Mouse (Mus musculus): ENCODE results near the gene Gm9767. TPM values are rescaled to one million over a fixed set of nuclear protein-coding genes. Genes with fewer than 3 reads are reported as not detected.

The Gm9767 gene
- total and polyA plus RNA-seq, 3 experiments: not detected

- DNase-seq (ENCODE audit: extremely low read depth): no peak
- H3K4me2 ChIP-seq (ENCODE audit: insufficient read depth, low read depth, poor library complexity, severe bottlenecking): peak overlapping the region; percentile 83
- dilution Hi-C loops (cut with MboI; ENCODE audit: extremely low pct_ligation_motif_present, extremely low pct_unique_long_range_greater_than_20kb, low sequenced_read_pairs): no loop called here
- H3K27me3 ChIP-seq (replicated peaks): no peaks in the 10 kb centered on the region
- no peak overlapping the region for H3K9ac ChIP-seq (ENCODE audit: insufficient read depth, low read depth)
- H3K79me2 ChIP-seq (replicated peaks; ENCODE audit: control insufficient read depth, extremely low read depth, insufficient read depth, poor library complexity, severe bottlenecking): no peaks in the 10 kb centered on the region
- no peaks in the 10 kb centered on the region for H3K36me3 ChIP-seq (replicated peaks in 1 of 2; ENCODE audit: control insufficient read depth in 1 of 2, insufficient read depth in 1 of 2, low read length in 1 of 2)
- 0 out of 2 replicates have a peak, but pooled peaks have one; percentile 4 for TF ChIP-seq BHLHE40 (IDR thresholded peaks at IDR 0.05; ENCODE audit: low read depth, low read length)
- no peak for TF ChIP-seq TBP (conservative IDR thresholded peaks at IDR 0.05; ENCODE audit: low read depth, low read length)
- peak; percentile 27; the same call in 1 of the 2 replicates for TF ChIP-seq EP300 (IDR thresholded peaks at IDR 0.05; ENCODE audit: low read length)
- peak; percentile 27; the same call in 1 of the 2 replicates for TF ChIP-seq ETS1 (conservative IDR thresholded peaks at IDR 0.05; ENCODE audit: low read depth, low read length)
- TF ChIP-seq MYC (IDR thresholded peaks at IDR 0.05; ENCODE audit: low read depth, low read length): no peak
- TF ChIP-seq MAX (IDR thresholded peaks at IDR 0.05; ENCODE audit: low read length): no peak
- TF ChIP-seq TCF12 (IDR thresholded peaks at IDR 0.05; ENCODE audit: low read depth, low read length): no peak
- no peak overlapping the region for H3K27ac ChIP-seq (ENCODE audit: insufficient read depth, low read depth)
- peaks cover 0 to 4% of the 10 kb centered on the region in 2 experiments; a peak in 1 of 4 replicates for H3K4me1 ChIP-seq (ENCODE audit: control insufficient read depth in 1 of 2, insufficient read depth in 2 of 2)
- no peaks in the 10 kb centered on the region for H3K9me3 ChIP-seq (replicated peaks; ENCODE audit: low read length)
- in situ Hi-C loops (cut with MboI; ENCODE audit: low pct_ligation_motif_present, low pct_unique_long_range_greater_than_20kb, low sequenced_read_pairs): no loop called here
- H3K4me3 ChIP-seq (replicated peaks in 1 of 3; ENCODE audit: low read depth in 2 of 3, low read length in 2 of 3, poor library complexity in 1 of 3): peak overlapping the region in 1 of 3 experiments; percentile 18
These were observed 15.0 kb upstream of the Gm9767 start for GRCm38 (mm10) chr10:26063071-26063470.

GRCm38 (mm10) chr10:26071986-26072385 lies 6.1 kb upstream of the Gm9767 start:
- H3K9me3 ChIP-seq (replicated peaks; ENCODE audit: low read length): no peaks in the 10 kb centered on the region
- H3K27me3 ChIP-seq (replicated peaks): no peaks in the 10 kb centered on the region
- no peaks in the 10 kb centered on the region for H3K79me2 ChIP-seq (replicated peaks; ENCODE audit: control insufficient read depth, extremely low read depth, insufficient read depth, poor library complexity, severe bottlenecking)
- no peak overlapping the region for H3K9ac ChIP-seq (ENCODE audit: insufficient read depth, low read depth)
- no peak overlapping the region for H3K27ac ChIP-seq (ENCODE audit: insufficient read depth, low read depth)
- no peak overlapping the region for H3K4me3 ChIP-seq (replicated peaks in 1 of 3; ENCODE audit: low read depth in 2 of 3, low read length in 2 of 3, poor library complexity in 1 of 3)
- no peak for TF ChIP-seq RAD21 (IDR thresholded peaks at IDR 0.05; ENCODE audit: low read depth, low read length)
- TF ChIP-seq UBTF (IDR thresholded peaks at IDR 0.05; ENCODE audit: low read depth, low read length): no peak
- TF ChIP-seq MXI1 (IDR thresholded peaks at IDR 0.05; ENCODE audit: low read depth, low read length): no peak
- no peak for TF ChIP-seq NRF1 (IDR thresholded peaks at IDR 0.05; ENCODE audit: low read depth, low read length)
- TF ChIP-seq CHD1 (IDR thresholded peaks at IDR 0.05; ENCODE audit: low read depth, low read length): no peak
- no peak for TF ChIP-seq CHD2 (IDR thresholded peaks at IDR 0.05; ENCODE audit: low read length)
- TF ChIP-seq MAZ (IDR thresholded peaks at IDR 0.05; ENCODE audit: low read depth, low read length): no peak
- no peak for TF ChIP-seq JUN (IDR thresholded peaks at IDR 0.05; ENCODE audit: insufficient read depth, low read depth, low read length)
- no peak for TF ChIP-seq HCFC1 (IDR thresholded peaks at IDR 0.05; ENCODE audit: low read depth, low read length)
- TF ChIP-seq IRF4 (IDR thresholded peaks at IDR 0.05; ENCODE audit: low read depth, low read length): no peak
- TF ChIP-seq CTCF (conservative IDR thresholded peaks at IDR 0.05 in 1 of 2, IDR thresholded peaks at IDR 0.05 in 1 of 2; ENCODE audit: low read depth in 2 of 2, low read length in 2 of 2): no peak
- no peak for DNase-seq (ENCODE audit: extremely low read depth)
- in situ Hi-C loops (cut with MboI; ENCODE audit: low pct_ligation_motif_present, low pct_unique_long_range_greater_than_20kb, low sequenced_read_pairs): no loop called here
- dilution Hi-C loops (cut with MboI; ENCODE audit: extremely low pct_ligation_motif_present, extremely low pct_unique_long_range_greater_than_20kb, low sequenced_read_pairs): no loop called here
- H3K4me1 ChIP-seq (ENCODE audit: control insufficient read depth in 1 of 2, insufficient read depth in 2 of 2): no peaks in the 10 kb centered on the region
- no peak overlapping the region for H3K4me2 ChIP-seq (ENCODE audit: insufficient read depth, low read depth, poor library complexity, severe bottlenecking)
- no peaks in the 10 kb centered on the region for H3K36me3 ChIP-seq (replicated peaks in 1 of 2; ENCODE audit: control insufficient read depth in 1 of 2, insufficient read depth in 1 of 2, low read length in 1 of 2)

Measured in CH12.LX (cell line).